Mouse (Mus musculus) liver, adult 2 months (tissue): ENCODE measurements at regions not wholly inside any gene's neighbourhood (a gene's known extent, or its start where the extent isn't known, plus 50 kb on each side); places are given as distances from the start of the nearest gene placed in this dataset.

Experiments used
- CTCF ChIP-seq: fragments of 200-500 bp; IDR thresholded peaks from 2 replicates; pipeline ENCODE4 v1.5.1; 2011; ENCODE audit warnings: low read depth, low read length, control low read depth
- POLR2A ChIP-seq: fragments of 200-500 bp; IDR thresholded peaks from 2 replicates; pipeline ENCODE4 v1.6.1; 2011; ENCODE audit warnings: low read length, control low read depth; ENCODE audit not compliant: insufficient read depth; ENCODE audit errors: extremely low read depth

GRCm38 (mm10) chr8:109062376-109062775, 431.5 kb upstream of the Pmfbp1 start:
- TF ChIP-seq POLR2A (no peak), CTCF (no peak)
